Mouse (Mus musculus) heart, adult 2 months (tissue): ENCODE measurements around the gene Grin2b. TPM values are rescaled to one million over a fixed set of nuclear protein-coding genes. Genes with fewer than 3 reads are reported as not detected.

ENCODE experiments used
- DNase-seq, 2 experiments: peaks; one replicate each; pipeline ENCODE4 v3.0.0; 2021
- H3K27ac ChIP-seq: fragments of 200-600 bp; 2 replicates; pipeline ENCODE4 v1.8.1; 2022
- H3K27me3 ChIP-seq: fragments of 200-500 bp; 2 replicates; pipeline ENCODE4 v1.6.1; 2012; ENCODE audit warnings: mild to moderate bottlenecking, low read length, inconsistent platforms, mixed read lengths; ENCODE audit not compliant: control insufficient read depth, insufficient read depth
- H3K36me3 ChIP-seq: fragments of 200-500 bp; 2 replicates; pipeline ENCODE4 v1.6.1; 2012; ENCODE audit warnings: low read length, inconsistent platforms; ENCODE audit not compliant: control insufficient read depth, insufficient read depth
- H3K4me1 ChIP-seq: fragments of 200-500 bp; 2 replicates; pipeline ENCODE4 v1.6.1; 2011; ENCODE audit warnings: low read length; ENCODE audit not compliant: control insufficient read depth, insufficient read depth
- H3K4me3 ChIP-seq: fragments of 200-600 bp; 2 replicates; pipeline ENCODE4 v1.8.1; 2022
- H3K79me2 ChIP-seq: fragments of 200-500 bp; replicated peaks from 2 replicates; pipeline ENCODE4 v1.6.1; 2012; ENCODE audit warnings: mild to moderate bottlenecking, inconsistent platforms, low read length, moderate library complexity, mixed read lengths; ENCODE audit not compliant: control insufficient read depth, insufficient read depth
- H3K9ac ChIP-seq: fragments of 200-500 bp; 2 replicates; pipeline ENCODE4 v1.6.1; 2012; ENCODE audit warnings: low read depth, mild to moderate bottlenecking, control low read depth, inconsistent platforms, low read length, mixed read lengths
- CTCF ChIP-seq: fragments of 200-600 bp; IDR thresholded peaks from 2 replicates; pipeline ENCODE4 v1.8.1; 2022; ENCODE audit warnings: antibody characterized with exemption, mild to moderate bottlenecking, moderate library complexity
- EP300 ChIP-seq: fragments of 200-500 bp; IDR thresholded peaks from 2 replicates; pipeline ENCODE4 v1.6.1; 2011; ENCODE audit warnings: low read depth, low read length, control low read depth; ENCODE audit not compliant: insufficient read depth
- POLR2A ChIP-seq: fragments of 200-500 bp; IDR thresholded peaks from 2 replicates; pipeline ENCODE4 v1.6.1; 2011; ENCODE audit warnings: mild to moderate bottlenecking, low read depth, low read length, control low read depth; ENCODE audit not compliant: insufficient read depth
- WGBS: fragments of 180-500 bp; shearing (Covaris S2); methylation state at CpG from one replicate; pipeline ENCODE4 v1.1.7; 2018; 5-methylcytosine and 5-hydroxymethylcytosine counted together
- intact Hi-C: fragments of 180-260 bp; cut with DNase I; formaldehyde crosslinking; loops from one replicate; pipeline ENCODE4 v1.15.1; 2025
- microRNA-seq, 2 experiments: library from miRNA; unstranded; fragments of <30 nt; microRNA quantifications; one replicate each; pipeline ENCODE4 v1.2.0; 2021
- polyA plus RNA-seq: library from polyadenylated mRNA; depleted of rRNA; stranded (reverse); fragments of >200 nt; gene quantifications from 2 replicates; pipeline ENCODE4 v1.2.3, GENCODE M21; 2012; rRNA removed
- total RNA-seq, 2 experiments: library from RNA; stranded (reverse); gene quantifications; 2 replicates each; pipeline ENCODE4 v1.2.3; 2021

Gene Grin2b
- total and polyA plus RNA-seq, 3 experiments: 0.02 TPM; not detected in 2

DNA sequence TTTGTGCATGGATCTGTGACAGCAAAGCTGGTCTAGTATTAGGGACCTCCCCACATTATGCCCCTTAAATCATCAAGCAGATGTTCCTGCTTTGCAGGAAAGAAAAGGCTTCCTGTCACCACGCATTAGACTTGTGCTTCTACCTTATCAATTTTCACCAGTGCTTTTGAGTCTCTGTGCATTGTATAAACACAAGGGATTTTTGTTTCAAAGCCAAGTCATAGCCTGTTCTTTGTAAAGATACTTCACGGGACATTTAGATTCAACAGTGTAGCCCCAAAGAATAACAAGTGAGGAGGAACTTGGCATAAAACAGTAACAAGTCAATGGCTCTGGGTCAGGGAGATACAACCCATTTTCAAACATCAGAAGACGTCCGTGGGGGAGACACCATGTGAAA, 498.9 kb downstream of the Grin2b start:
- no peak overlapping the region for H3K4me3 ChIP-seq
- no peaks in the 10 kb centered on the region for H3K27me3 ChIP-seq
- 22% methylated on average over 4 of the region's 4 CpGs for WGBS
- no peaks in the 10 kb centered on the region for H3K79me2 ChIP-seq
- intact Hi-C loops: no loop called here
- no peaks in the 10 kb centered on the region for H3K4me1 ChIP-seq
- TF ChIP-seq POLR2A: no peak
- H3K9ac ChIP-seq: no peak overlapping the region
- H3K27ac ChIP-seq: no peak overlapping the region
- no peaks in the 10 kb centered on the region for H3K36me3 ChIP-seq
- DNase-seq: no peak

DNA sequence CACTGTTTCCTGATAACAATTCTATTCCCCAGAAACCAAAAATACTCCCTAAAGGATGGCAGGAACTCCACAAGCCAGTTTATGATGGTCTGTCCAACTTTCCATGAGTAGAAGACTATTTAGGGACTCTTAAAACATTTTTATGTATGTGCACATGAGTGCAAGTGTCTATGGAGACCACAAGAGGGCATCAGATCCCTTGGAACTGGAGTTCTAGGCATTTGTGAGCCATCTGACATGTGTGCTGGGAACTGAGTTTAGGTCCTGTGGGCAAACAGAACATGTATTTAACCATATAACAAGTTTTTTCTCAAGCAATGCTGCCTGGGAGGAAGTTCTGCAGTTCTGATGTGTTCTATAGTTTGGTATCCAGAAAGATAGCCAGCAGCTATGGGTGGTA, 501.3 kb downstream of the Grin2b start:
- Histone ChIP-seq H3K4me1 (no peaks in the 10 kb centered on the region), H3K79me2 (no peaks in the 10 kb centered on the region), H3K9ac (no peak overlapping the region), H3K27ac (no peak overlapping the region), H3K27me3 (no peaks in the 10 kb centered on the region), H3K36me3 (no peaks in the 10 kb centered on the region), H3K4me3 (no peak overlapping the region)
- DNase-seq: no peak
- TF ChIP-seq CTCF (no peak), EP300 (no peak)
- intact Hi-C loops: no loop called here

Small RNA genes lying within 50 kb of the gene (microRNA-seq; reads per million reads assigned to microRNA genes)
- gene Gm22892: 0 reads per million in 2 experiments

Other genes starting within 250 kb of the Grin2b start
- not detected for gene Gm8994, start 154.0 kb upstream of the Grin2b start, total RNA-seq
- not detected in 2 replicates for gene Gm8994, start 154.0 kb upstream of the Grin2b start, polyA plus RNA-seq
- not detected for gene E330021D16Rik, start 242.1 kb upstream of the Grin2b start, total RNA-seq
- gene E330021D16Rik, start 242.1 kb upstream of the Grin2b start, polyA plus RNA-seq: not detected in 2 replicates